Mouse (Mus musculus) midbrain, embryonic 11.5 days (tissue): ENCODE data around the gene Coq5. TPM values are rescaled to one million over a fixed set of nuclear protein-coding genes. Genes with fewer than 3 reads are reported as not detected.

Experiments used
- ATAC-seq: fragments of 200-750 bp; cut with Nextera tagmentation; 2 replicates; pipeline ENCODE4 v1.8.0; 2017; ENCODE audit warnings: moderate TSS enrichment, moderate library complexity; ENCODE audit not compliant: low FRiP score
- DNase-seq: peaks from one replicate; pipeline ENCODE4 v3.0.0; 2015; ENCODE audit warnings: low spot score; ENCODE audit errors: missing footprints
- H3K27ac ChIP-seq: fragments of 300-500 bp; sonication (generic); 2 replicates; pipeline ENCODE4 v1.5.1; 2014; ENCODE audit warnings: low read depth, low read length
- H3K27me3 ChIP-seq: fragments of 300-500 bp; sonication (generic); 2 replicates; pipeline ENCODE4 v1.6.1; 2014; ENCODE audit warnings: mild to moderate bottlenecking, low read length, moderate library complexity, mixed read lengths; ENCODE audit not compliant: control insufficient read depth, insufficient read depth
- H3K36me3 ChIP-seq: fragments of 300-500 bp; sonication (generic); 2 replicates; pipeline ENCODE4 v1.6.1; 2014; ENCODE audit warnings: mild to moderate bottlenecking, low read length, moderate library complexity, mixed read lengths; ENCODE audit not compliant: control insufficient read depth, insufficient read depth
- H3K4me1 ChIP-seq: fragments of 300-500 bp; sonication (generic); 2 replicates; pipeline ENCODE4 v1.6.1; 2014; ENCODE audit warnings: low read length; ENCODE audit not compliant: control insufficient read depth, insufficient read depth
- H3K4me2 ChIP-seq: fragments of 300-500 bp; sonication (generic); 2 replicates; pipeline ENCODE4 v1.6.1; 2014; ENCODE audit warnings: mild to moderate bottlenecking, moderate library complexity
- H3K4me3 ChIP-seq: fragments of 300-500 bp; sonication (generic); 2 replicates; pipeline ENCODE4 v1.5.1; 2014; ENCODE audit warnings: low read depth, low read length
- H3K9ac ChIP-seq: fragments of 300-500 bp; sonication (generic); 2 replicates; pipeline ENCODE4 v1.6.1; 2014; ENCODE audit warnings: low read length
- H3K9me3 ChIP-seq: fragments of 300-500 bp; sonication (generic); 2 replicates; pipeline ENCODE4 v1.6.1; 2016; ENCODE audit warnings: low read length; ENCODE audit not compliant: control insufficient read depth
- WGBS: fragments of 180-500 bp; shearing (Covaris S2); extraction: QIAGEN DNeasy Blood & Tissue Kit; methylation state at CpG from one replicate; pipeline ENCODE4 v1.1.7; 2014; 5-methylcytosine and 5-hydroxymethylcytosine counted together
- polyA plus RNA-seq: library from polyadenylated mRNA; unstranded; fragments of >200 nt; fragmentation: Nextera tagmentation; extraction: Ambion mirVana; gene quantifications from 2 replicates; pipeline ENCODE4 v1.2.1, GENCODE M21; 2014

Gene Coq5
- polyA plus RNA-seq, 1 experiment from 2014 or later = 59.1 TPM

DNA sequence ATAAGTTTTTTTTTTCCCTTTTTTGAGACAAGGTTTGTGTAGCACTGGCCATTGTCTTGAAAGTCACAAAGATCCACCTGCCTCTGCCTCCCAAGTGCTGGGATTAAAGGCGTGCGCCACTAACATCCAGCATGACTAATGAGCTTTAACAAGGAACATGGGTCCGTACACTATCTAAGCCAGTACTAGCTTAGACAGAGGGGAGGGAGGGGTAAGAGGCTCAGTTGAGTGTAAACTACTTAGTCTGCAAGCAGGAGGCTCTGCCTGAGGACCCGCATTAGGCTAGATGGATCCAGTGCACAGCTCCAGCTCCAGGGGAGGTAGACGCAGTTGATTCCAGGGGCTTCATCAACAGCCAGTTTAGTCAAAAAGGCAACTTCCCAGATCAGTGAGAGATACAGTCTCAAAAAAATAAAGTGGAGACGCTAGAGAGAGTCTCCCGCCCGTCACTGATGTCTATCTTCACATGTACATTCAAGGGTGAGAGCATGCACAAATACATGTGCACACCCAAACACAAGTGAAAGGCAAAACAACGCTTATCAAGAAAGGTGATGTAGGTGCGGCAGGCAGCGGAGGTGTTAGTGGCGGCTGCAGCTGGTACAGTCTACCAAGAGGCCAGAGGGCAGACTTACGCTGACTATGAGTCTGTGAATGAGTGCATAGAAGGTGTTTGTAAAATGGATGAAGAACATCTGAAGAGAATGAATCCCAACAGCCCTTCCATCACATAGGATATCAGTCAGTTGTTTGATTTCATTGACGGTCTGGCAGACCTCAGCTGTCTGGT, 16.8 kb upstream of the Coq5 start:
- Histone ChIP-seq H3K9me3 (no peaks in the 10 kb centered on the region), H3K27me3 (no peaks in the 10 kb centered on the region), H3K4me1 (0 out of 2 replicates have a peak, but pooled peaks cover 2% of the 10 kb centered on the region), H3K4me3 (no peak overlapping the region), H3K36me3 (peaks cover 11% of the 10 kb centered on the region), H3K4me2 (no peak overlapping the region), H3K27ac (no peak overlapping the region), H3K9ac (no peak overlapping the region)
- ATAC-seq (no peak), DNase-seq (no peak)
- WGBS = 85% methylated on average over 14 of the region's 14 CpGs

- Histone ChIP-seq H3K4me2 (no peak overlapping the region), H3K27ac (no peak overlapping the region), H3K9me3 (no peaks in the 10 kb centered on the region), H3K4me3 (no peak overlapping the region), H3K27me3 (no peaks in the 10 kb centered on the region), H3K4me1 (peaks cover 16% of the 10 kb centered on the region), H3K9ac (no peak overlapping the region), H3K36me3 (no peaks in the 10 kb centered on the region; the same call in 1 of the 2 replicates)
- ATAC-seq (no peak), DNase-seq (no peak)
- 91% methylated on average over 5 of the region's 5 CpGs for WGBS
Observed at GRCm38 (mm10) chr5:115266340-115266739, 13.1 kb upstream of the Coq5 start.

- Histone ChIP-seq H3K4me1 (peaks cover 20% of the 10 kb centered on the region), H3K36me3 (no peaks in the 10 kb centered on the region; the same call in 1 of the 2 replicates), H3K4me2 (no peak overlapping the region), H3K27me3 (no peaks in the 10 kb centered on the region), H3K27ac (no peak overlapping the region), H3K9me3 (no peaks in the 10 kb centered on the region), H3K9ac (no peak overlapping the region), H3K4me3 (no peak overlapping the region)
- ATAC-seq (no peak), DNase-seq (no peak)
- 92% methylated on average over 8 of the region's 8 CpGs for WGBS
Observed at GRCm38 (mm10) chr5:115266787-115267468, 12.5 kb upstream of the Coq5 start.

GRCm38 (mm10) chr5:115267469-115268045, 11.9 kb upstream of the Coq5 start:
- H3K27ac ChIP-seq = no peak overlapping the region
- no peaks in the 10 kb centered on the region for H3K27me3 ChIP-seq
- DNase-seq = no peak
- H3K4me1 ChIP-seq = peaks cover 20% of the 10 kb centered on the region
- H3K9me3 ChIP-seq = no peaks in the 10 kb centered on the region
- WGBS = 83% methylated on average over 3 of the region's 3 CpGs
- H3K4me3 ChIP-seq = no peak overlapping the region
- no peak for ATAC-seq
- H3K9ac ChIP-seq = no peak overlapping the region
- H3K36me3 ChIP-seq = no peaks in the 10 kb centered on the region; the same call in 1 of the 2 replicates
- H3K4me2 ChIP-seq = no peak overlapping the region

DNA sequence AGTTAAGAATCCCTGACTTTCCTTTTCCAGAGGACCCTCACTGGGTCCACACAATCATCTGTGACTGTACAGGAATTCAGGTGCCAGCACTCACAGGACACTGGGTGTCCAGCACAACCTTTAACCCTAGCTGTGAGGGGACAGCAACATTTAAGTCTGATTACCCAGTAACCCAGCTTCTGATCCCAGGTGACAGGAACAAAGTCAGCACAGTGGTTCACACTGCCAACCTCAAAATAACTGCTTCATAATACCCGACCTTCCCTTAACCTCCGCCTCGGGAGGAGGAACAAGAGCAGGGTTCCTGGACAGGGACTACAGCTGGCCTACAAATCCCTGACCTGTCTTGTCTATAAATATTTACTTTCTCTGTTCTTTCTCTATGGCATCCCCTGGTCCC, 11.2 kb upstream of the Coq5 start:
- Histone ChIP-seq H3K4me1 (peaks cover 22% of the 10 kb centered on the region), H3K36me3 (no peaks in the 10 kb centered on the region)

GRCm38 (mm10) chr5:115269969-115270368, 9.5 kb upstream of the Coq5 start:
- H3K9ac ChIP-seq = 0 out of 2 replicates have a peak overlapping the region, but pooled peaks have one; percentile 7

More for the DNA sequence above, 11.2 kb upstream of the Coq5 start:
- H3K4me3 ChIP-seq = no peak overlapping the region
- H3K9ac ChIP-seq = no peak overlapping the region
- H3K27me3 ChIP-seq = no peaks in the 10 kb centered on the region
- DNase-seq = no peak
- H3K27ac ChIP-seq = no peak overlapping the region
- H3K9me3 ChIP-seq = no peaks in the 10 kb centered on the region
- H3K4me2 ChIP-seq = no peak overlapping the region
- WGBS = 72% methylated on average over 3 of the region's 3 CpGs
- ATAC-seq = no peak

GRCm38 (mm10) chr5:115271931-115272811, 7.3 kb upstream of the Coq5 start:
- WGBS = under 1% methylated on average over 67 of the region's 77 CpGs
- peak overlapping the region; percentile 91 for H3K9ac ChIP-seq
- H3K4me3 ChIP-seq = peak overlapping the region; percentile 97
- ATAC-seq (peak; percentile 61), DNase-seq (peak; percentile 95)
- H3K27ac ChIP-seq = peak overlapping the region; percentile 57
- no peaks in the 10 kb centered on the region for H3K9me3 ChIP-seq
- H3K27me3 ChIP-seq = no peaks in the 10 kb centered on the region
- H3K4me2 ChIP-seq = peak overlapping the region; percentile 81
- peaks cover 21% of the 10 kb centered on the region for H3K4me1 ChIP-seq
- no peaks in the 10 kb centered on the region for H3K36me3 ChIP-seq

More at GRCm38 (mm10) chr5:115269969-115270368, 9.5 kb upstream of the Coq5 start:
- Histone ChIP-seq H3K36me3 (no peaks in the 10 kb centered on the region), H3K9me3 (no peaks in the 10 kb centered on the region), H3K4me2 (peak overlapping the region; percentile 81), H3K4me3 (no peak overlapping the region), H3K27ac (no peak overlapping the region), H3K4me1 (peaks cover 22% of the 10 kb centered on the region), H3K27me3 (no peaks in the 10 kb centered on the region)
- 96% methylated on average over 1 of the region's 1 CpGs for WGBS
- DNase-seq (no peak), ATAC-seq (no peak)

GRCm38 (mm10) chr5:115272812-115273548, 6.5 kb upstream of the Coq5 start, which contains the start of gene Rnf10:
Rnf10 (minus strand) TSS chr5:115272898.
- peak; percentile 100 for DNase-seq
- H3K36me3 ChIP-seq = no peaks in the 10 kb centered on the region
- 13% methylated on average over 26 of the region's 26 CpGs for WGBS
- peak within 1 kb of the TSS; percentile 91 for H3K9ac ChIP-seq
- ATAC-seq = peak; percentile 88
- peak within 1 kb of the TSS; percentile 97 for H3K4me3 ChIP-seq
- H3K27ac ChIP-seq = peak within 1 kb of the TSS; percentile 57
- no peaks in the 10 kb centered on the region for H3K27me3 ChIP-seq
- no peaks in the 10 kb centered on the region for H3K9me3 ChIP-seq
- H3K4me2 ChIP-seq = peak within 1 kb of the TSS; percentile 81
- peaks cover 21% of the 10 kb centered on the region for H3K4me1 ChIP-seq
